Mouse (Mus musculus): ENCODE results near the gene Car15. TPM values are rescaled to one million over a fixed set of nuclear protein-coding genes. Genes with fewer than 3 reads are reported as not detected.

Car15 gene
- 1.2 TPM in 1 of 2 replicates, not detected in the other for total RNA-seq (2017)

DNA sequence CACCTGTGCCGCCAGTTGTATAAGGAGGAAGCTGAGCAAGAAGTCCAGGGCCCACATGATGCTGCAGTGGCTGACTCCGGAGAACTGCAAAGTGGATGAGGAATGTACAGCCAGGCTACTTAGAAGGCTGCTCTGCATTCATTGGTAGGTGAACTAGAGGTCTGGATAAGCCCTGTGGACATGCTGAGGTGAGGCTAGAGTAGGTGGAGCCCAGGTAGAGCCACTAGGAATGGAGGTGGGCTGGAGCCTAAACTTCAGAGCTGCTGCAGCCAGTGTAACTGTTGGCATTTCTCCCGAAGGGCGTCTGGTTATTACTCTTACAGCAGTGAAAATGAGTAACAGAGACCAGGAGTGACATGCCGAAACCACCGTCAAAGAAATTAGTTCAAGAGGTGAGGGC lies at the start of gene Car15:
Gene Car15 (minus strand): TSS at position 314 of the 400 bp plus-strand sequence.
- no peak for ATAC-seq (replicated peaks in 1 of 2; ENCODE audit: insufficient read depth in 1 of 2, low FRiP score in 2 of 2, low TSS enrichment in 1 of 2, low read depth in 1 of 2, poor library complexity in 2 of 2, severe bottlenecking in 2 of 2)

DNA sequence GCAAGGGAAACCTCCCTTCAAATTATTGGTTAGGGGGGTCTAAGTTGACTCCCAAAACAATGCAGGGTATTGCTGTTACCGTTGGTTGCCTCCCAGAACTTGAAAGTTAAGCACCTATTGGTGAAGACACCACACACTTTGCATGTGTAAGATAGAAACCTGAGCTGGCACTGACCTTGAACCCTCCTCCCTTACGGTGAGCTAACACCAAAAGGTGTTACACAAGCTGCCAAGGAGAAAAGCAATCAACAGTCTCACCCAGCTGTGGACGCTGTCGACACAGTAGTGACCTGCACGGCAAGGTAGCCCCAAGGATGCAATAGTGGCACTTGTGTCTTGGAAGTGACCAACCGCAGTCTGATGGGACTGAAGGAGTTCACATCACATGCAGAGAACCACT lies 46.0 kb upstream of the Car15 start:
- no peak for ATAC-seq (replicated peaks in 1 of 2; ENCODE audit: insufficient read depth in 1 of 2, low FRiP score in 2 of 2, low TSS enrichment in 1 of 2, low read depth in 1 of 2, poor library complexity in 2 of 2, severe bottlenecking in 2 of 2)

GRCm38 (mm10) chr16:17882196-17882595 lies 44.0 kb upstream of the Car15 start:
- ATAC-seq (replicated peaks in 1 of 2; ENCODE audit: insufficient read depth in 1 of 2, low FRiP score in 2 of 2, low TSS enrichment in 1 of 2, low read depth in 1 of 2, poor library complexity in 2 of 2, severe bottlenecking in 2 of 2), result no peak

- no peak for ATAC-seq (replicated peaks in 1 of 2; ENCODE audit: insufficient read depth in 1 of 2, low FRiP score in 2 of 2, low TSS enrichment in 1 of 2, low read depth in 1 of 2, poor library complexity in 2 of 2, severe bottlenecking in 2 of 2)
Observed at GRCm38 (mm10) chr16:17879571-17879970, 41.4 kb upstream of the Car15 start.

- ATAC-seq (replicated peaks in 1 of 2; ENCODE audit: insufficient read depth in 1 of 2, low FRiP score in 2 of 2, low TSS enrichment in 1 of 2, low read depth in 1 of 2, poor library complexity in 2 of 2, severe bottlenecking in 2 of 2), result no peak
Observed at GRCm38 (mm10) chr16:17876096-17876495, 37.9 kb upstream of the Car15 start.

- ATAC-seq (replicated peaks in 1 of 2; ENCODE audit: insufficient read depth in 1 of 2, low FRiP score in 2 of 2, low TSS enrichment in 1 of 2, low read depth in 1 of 2, poor library complexity in 2 of 2, severe bottlenecking in 2 of 2), result no peak
Observed at GRCm38 (mm10) chr16:17875174-17875573, 37.0 kb upstream of the Car15 start.

DNA sequence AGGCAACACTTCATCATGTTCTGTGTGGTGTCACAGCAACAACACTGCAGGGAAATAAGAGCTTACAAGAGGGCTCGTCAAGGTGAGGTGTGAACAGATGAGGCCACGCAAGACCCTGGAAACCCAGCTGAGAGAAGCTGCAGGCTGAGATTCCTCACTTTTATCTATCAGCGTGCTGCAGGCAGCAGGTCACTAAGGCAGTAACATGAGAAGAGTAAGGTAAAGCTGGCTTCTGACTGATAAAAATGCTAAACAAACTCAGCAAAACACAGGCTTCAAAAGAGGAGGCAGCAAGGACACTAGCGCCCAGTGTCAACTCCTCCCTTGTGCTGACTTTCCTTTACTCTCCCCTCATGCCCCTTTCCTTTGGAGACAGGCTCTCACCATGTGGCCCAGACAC lies 34.8 kb upstream of the Car15 start:
- ATAC-seq (replicated peaks in 1 of 2; ENCODE audit: insufficient read depth in 1 of 2, low FRiP score in 2 of 2, low TSS enrichment in 1 of 2, low read depth in 1 of 2, poor library complexity in 2 of 2, severe bottlenecking in 2 of 2), result no peak

GRCm38 (mm10) chr16:17871248-17871647 lies 33.1 kb upstream of the Car15 start:
- ATAC-seq (replicated peaks in 1 of 2; ENCODE audit: insufficient read depth in 1 of 2, low FRiP score in 2 of 2, low TSS enrichment in 1 of 2, low read depth in 1 of 2, poor library complexity in 2 of 2, severe bottlenecking in 2 of 2), result no peak

DNA sequence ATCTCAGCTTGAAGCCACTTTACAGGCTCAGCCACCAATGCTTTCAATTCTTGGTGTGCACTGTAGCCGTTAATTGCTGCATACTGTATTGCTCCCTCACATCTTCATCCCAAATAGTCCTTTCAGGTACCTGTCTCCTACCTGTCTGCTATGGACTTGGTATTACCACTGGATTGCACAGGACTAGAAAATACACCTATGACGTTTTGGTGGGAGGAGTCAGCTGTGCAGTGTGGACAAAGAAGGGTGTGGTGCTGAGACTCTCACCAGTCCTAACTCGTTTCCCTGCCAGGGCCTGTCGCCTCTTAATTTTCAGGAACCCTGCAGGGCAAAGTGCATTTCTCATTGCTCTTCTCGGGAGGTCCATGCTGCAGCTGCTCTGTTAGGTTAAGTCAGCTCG lies 27.6 kb upstream of the Car15 start:
- ATAC-seq (replicated peaks in 1 of 2; ENCODE audit: insufficient read depth in 1 of 2, low FRiP score in 2 of 2, low TSS enrichment in 1 of 2, low read depth in 1 of 2, poor library complexity in 2 of 2, severe bottlenecking in 2 of 2), result no peak

DNA sequence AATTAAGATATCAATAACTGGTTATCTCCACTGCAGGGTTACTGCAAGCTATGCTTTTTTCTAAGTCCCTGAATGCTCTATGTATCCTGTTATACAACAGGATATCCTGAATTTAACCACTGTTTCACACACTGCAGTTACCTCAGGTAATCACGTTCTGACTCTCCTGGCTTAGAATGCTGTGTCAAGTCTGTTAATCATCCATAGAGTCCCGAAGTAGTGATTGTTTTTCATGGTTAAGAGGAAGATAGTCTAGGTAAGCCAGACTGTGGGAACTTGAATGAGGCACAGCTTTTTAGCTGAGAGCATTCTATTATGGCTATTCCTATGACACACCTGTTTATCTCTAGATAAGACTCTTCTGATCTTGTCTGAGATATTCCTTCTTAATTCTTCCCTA lies 27.1 kb upstream of the Car15 start:
- ATAC-seq (replicated peaks in 1 of 2; ENCODE audit: insufficient read depth in 1 of 2, low FRiP score in 2 of 2, low TSS enrichment in 1 of 2, low read depth in 1 of 2, poor library complexity in 2 of 2, severe bottlenecking in 2 of 2), result no peak

DNA sequence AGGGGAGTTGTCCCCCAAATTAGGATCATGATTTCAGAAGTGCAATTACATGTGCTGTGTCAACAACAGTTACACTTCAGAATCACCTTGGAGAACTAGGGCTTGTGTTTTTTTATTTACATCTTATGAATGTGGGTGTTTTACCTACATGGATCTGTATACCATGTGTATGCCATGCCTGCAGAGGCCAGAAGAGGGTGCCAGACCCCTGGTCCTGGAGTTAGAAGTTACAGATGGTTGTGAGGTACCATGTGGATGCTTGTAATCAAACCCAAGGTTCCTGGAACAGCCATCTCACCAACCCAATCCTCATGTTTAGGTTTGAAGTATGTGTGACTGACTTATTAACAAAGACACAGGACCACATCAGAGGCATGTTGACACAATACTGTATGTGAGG lies 20.4 kb upstream of the Car15 start:
- ATAC-seq (replicated peaks in 1 of 2; ENCODE audit: insufficient read depth in 1 of 2, low FRiP score in 2 of 2, low TSS enrichment in 1 of 2, low read depth in 1 of 2, poor library complexity in 2 of 2, severe bottlenecking in 2 of 2), result no peak; a peak in 1 of 4 replicates

DNA sequence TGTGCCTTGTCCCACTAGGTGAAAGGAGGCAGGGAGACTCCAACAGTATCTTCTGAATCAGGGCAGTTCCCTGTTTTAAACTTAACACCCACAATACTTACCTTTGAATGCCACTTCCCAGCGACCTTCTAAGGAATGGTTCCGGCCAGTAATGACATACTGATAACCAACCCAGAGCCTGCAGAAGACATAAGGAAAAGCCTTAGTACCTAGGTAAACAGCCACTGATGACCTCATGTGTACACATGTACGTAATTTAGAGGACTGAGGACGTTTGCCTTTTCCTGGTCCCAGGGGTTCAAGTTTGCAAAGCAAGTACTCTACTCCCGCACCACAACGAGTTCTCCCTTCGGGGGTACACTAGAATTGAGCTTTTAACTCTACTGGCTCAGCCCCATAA lies 19.0 kb upstream of the Car15 start:
- no peak for ATAC-seq (replicated peaks in 1 of 2; ENCODE audit: insufficient read depth in 1 of 2, low FRiP score in 2 of 2, low TSS enrichment in 1 of 2, low read depth in 1 of 2, poor library complexity in 2 of 2, severe bottlenecking in 2 of 2)

GRCm38 (mm10) chr16:17853263-17853662 lies 15.1 kb upstream of the Car15 start:
- no peak for ATAC-seq (replicated peaks in 1 of 2; ENCODE audit: insufficient read depth in 1 of 2, low FRiP score in 2 of 2, low TSS enrichment in 1 of 2, low read depth in 1 of 2, poor library complexity in 2 of 2, severe bottlenecking in 2 of 2)

GRCm38 (mm10) chr16:17851860-17852259 lies 13.7 kb upstream of the Car15 start:
- no peak for ATAC-seq (replicated peaks in 1 of 2; ENCODE audit: insufficient read depth in 1 of 2, low FRiP score in 2 of 2, low TSS enrichment in 1 of 2, low read depth in 1 of 2, poor library complexity in 2 of 2, severe bottlenecking in 2 of 2)

DNA sequence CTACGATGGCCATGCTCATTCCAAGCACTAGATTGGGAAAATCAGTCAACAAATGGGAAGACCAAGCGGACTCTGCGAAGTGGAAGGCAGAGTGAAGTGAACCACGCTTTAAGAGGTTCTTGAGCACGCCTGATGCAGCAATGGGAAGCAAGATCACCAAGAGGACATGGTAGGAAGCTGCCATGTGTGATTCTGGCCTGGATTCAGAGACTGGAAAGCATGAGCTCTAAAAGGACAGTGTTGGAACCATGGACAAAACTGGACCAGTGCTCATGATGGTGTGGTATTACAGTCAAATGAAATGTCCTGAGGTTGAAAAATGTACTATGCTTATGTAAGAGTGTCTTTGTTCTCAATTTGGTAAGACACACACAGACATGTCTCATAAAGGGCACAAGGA lies 13.2 kb upstream of the Car15 start:
- ATAC-seq (replicated peaks in 1 of 2; ENCODE audit: insufficient read depth in 1 of 2, low FRiP score in 2 of 2, low TSS enrichment in 1 of 2, low read depth in 1 of 2, poor library complexity in 2 of 2, severe bottlenecking in 2 of 2), result no peak

DNA sequence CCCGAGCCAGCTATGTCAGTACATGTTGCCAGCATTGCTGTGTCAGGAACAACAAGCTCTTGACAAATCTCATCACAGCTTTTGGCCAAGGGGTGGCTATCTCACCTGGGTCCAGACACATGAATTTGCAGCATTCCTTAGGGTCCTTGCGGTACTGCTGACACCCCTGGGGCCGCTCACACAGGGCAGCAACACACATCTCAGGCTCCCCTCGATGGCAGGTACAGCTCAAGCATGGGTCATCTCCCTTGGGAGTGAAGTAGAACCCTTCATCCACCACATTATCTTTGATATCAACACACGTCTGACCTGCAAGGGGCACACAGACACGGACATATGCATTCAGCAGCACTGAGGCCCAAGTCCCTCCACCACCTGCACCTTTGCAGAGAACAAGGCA lies 11.3 kb upstream of the Car15 start:
- no peak for ATAC-seq (replicated peaks in 1 of 2; ENCODE audit: insufficient read depth in 1 of 2, low FRiP score in 2 of 2, low TSS enrichment in 1 of 2, low read depth in 1 of 2, poor library complexity in 2 of 2, severe bottlenecking in 2 of 2)

GRCm38 (mm10) chr16:17848928-17849327 lies 10.8 kb upstream of the Car15 start:
- ATAC-seq (replicated peaks in 1 of 2; ENCODE audit: insufficient read depth in 1 of 2, low FRiP score in 2 of 2, low TSS enrichment in 1 of 2, low read depth in 1 of 2, poor library complexity in 2 of 2, severe bottlenecking in 2 of 2), result peak in 1 of 2 experiments; percentile 68; a peak in 3 of 4 replicates

GRCm38 (mm10) chr16:17848431-17848830 lies 10.3 kb upstream of the Car15 start:
- ATAC-seq (replicated peaks in 1 of 2; ENCODE audit: insufficient read depth in 1 of 2, low FRiP score in 2 of 2, low TSS enrichment in 1 of 2, low read depth in 1 of 2, poor library complexity in 2 of 2, severe bottlenecking in 2 of 2), result no peak

- no peak for ATAC-seq (replicated peaks in 1 of 2; ENCODE audit: insufficient read depth in 1 of 2, low FRiP score in 2 of 2, low TSS enrichment in 1 of 2, low read depth in 1 of 2, poor library complexity in 2 of 2, severe bottlenecking in 2 of 2)
Observed at GRCm38 (mm10) chr16:17843701-17844365, 5.7 kb upstream of the Car15 start.
